In the genomic region with DNA sequence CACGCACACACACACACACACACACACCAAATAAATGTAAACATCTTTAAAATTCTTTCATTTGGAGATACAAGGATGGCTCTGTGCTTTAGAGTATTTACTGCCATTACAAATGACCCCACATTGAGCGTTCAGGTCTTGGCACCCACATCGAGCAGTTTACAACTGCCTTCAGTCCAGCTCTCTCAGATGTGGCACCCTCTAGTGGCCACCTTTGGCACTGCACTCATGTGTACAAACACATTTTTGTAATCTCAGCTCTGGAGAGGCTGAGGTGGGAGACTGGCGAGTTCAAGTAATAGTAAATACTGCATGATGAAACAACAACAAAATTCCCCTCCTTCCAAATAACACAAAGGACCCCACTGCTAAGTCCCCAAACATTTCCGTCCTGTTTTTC, we compare ENCODE assay signal across 9 mouse cellular contexts.
DNase-seq lines count a peak whose midpoint lies in the region; ATAC-seq lines count a peak whose summit lies in the region.
"Had no signal": no experiment of that assay in that cellular context is flagged by ENCODE, and none has a peak within 500 bp of the region (broad histone marks: within the 10 kb centered on the region; RNA-seq: fewer than 3 reads in every experiment).

No protein-coding gene starts in this region.

- no peaks in the 10 kb centered on the region for H3K4me1 ChIP-seq in liver, embryonic 11.5 days (replicated peaks; ENCODE audit: control insufficient read depth, insufficient read depth, low read length)
- no peaks in the 10 kb centered on the region for H3K4me1 ChIP-seq in forebrain, embryonic 15.5 days
- H3K4me1 ChIP-seq: liver, embryonic 13.5 days had no signal

- no peak overlapping the region for H3K27ac ChIP-seq in liver, embryonic 11.5 days (ENCODE audit: low read depth, low read length)
- H3K27ac ChIP-seq in forebrain, embryonic 15.5 days (replicated peaks) = no peak overlapping the region
- H3K27ac ChIP-seq: liver, embryonic 13.5 days had no signal

- no peak for ATAC-seq in CD4-positive, CD25-positive, alpha-beta regulatory T cell, adult 4 months
- ATAC-seq in liver, embryonic 11.5 days (replicated peaks; ENCODE audit: low FRiP score) = no peak
- ATAC-seq in forebrain, embryonic 15.5 days (replicated peaks) = no peak
- no peak for ATAC-seq in erythroblast, adult 5-6 weeks (replicated peaks; ENCODE audit: low FRiP score, poor library complexity, severe bottlenecking)

- no peak overlapping the region for H3K4me3 ChIP-seq in liver, embryonic 11.5 days (ENCODE audit: low read depth, low read length)
- H3K4me3 ChIP-seq in forebrain, embryonic 15.5 days = no peak overlapping the region
- H3K4me3 ChIP-seq: liver, embryonic 13.5 days had no signal

- H3K4me2 ChIP-seq in liver, embryonic 11.5 days = no peak overlapping the region
- no peak overlapping the region for H3K4me2 ChIP-seq in forebrain, embryonic 15.5 days (replicated peaks)
- H3K4me2 ChIP-seq: liver, embryonic 13.5 days had no signal

- no peaks in the 10 kb centered on the region for H3K27me3 ChIP-seq in liver, embryonic 11.5 days (replicated peaks; ENCODE audit: control insufficient read depth, insufficient read depth, low read length)
- no peaks in the 10 kb centered on the region for H3K27me3 ChIP-seq in forebrain, embryonic 15.5 days
- H3K27me3 ChIP-seq: liver, embryonic 13.5 days had no signal

- peak; percentile 1 for DNase-seq in CD4-positive, CD25-positive, alpha-beta regulatory T cell, adult 2 months (ENCODE audit: low read depth, low spot score)
- peak; percentile 32 for DNase-seq in liver
- DNase-seq in liver, embryonic 11.5 days (ENCODE audit: low spot score) = no peak
- DNase-seq in c-Kit-negative CD71-positive TER-119-positive erythroid progenitor cells, embryonic 14.5 days (ENCODE audit: low read depth, low spot score) = peak; percentile 8
- peak; percentile 8 for DNase-seq in lung, postnatal 36 days
- DNase-seq: liver, embryonic 13.5 days had no signal

- H3K36me3 ChIP-seq in liver, embryonic 11.5 days (ENCODE audit: control insufficient read depth, insufficient read depth, low read length) = no peaks in the 10 kb centered on the region
- H3K36me3 ChIP-seq in forebrain, embryonic 15.5 days = no peaks in the 10 kb centered on the region
- H3K36me3 ChIP-seq: liver, embryonic 13.5 days had no signal

- 77% methylated on average over 5 of the region's 5 CpGs for WGBS in liver, embryonic 11.5 days
- 86% methylated on average over 5 of the region's 5 CpGs for WGBS in forebrain, embryonic 15.5 days

- H3K9ac ChIP-seq in liver, embryonic 11.5 days (ENCODE audit: low read depth, low read length) = no peak overlapping the region
- H3K9ac ChIP-seq in forebrain, embryonic 15.5 days (replicated peaks) = no peak overlapping the region
- H3K9ac ChIP-seq: liver, embryonic 13.5 days had no signal

- no peaks in the 10 kb centered on the region for H3K9me3 ChIP-seq in liver, embryonic 11.5 days (ENCODE audit: control insufficient read depth, low read length)
- H3K9me3 ChIP-seq in forebrain, embryonic 15.5 days = no peaks in the 10 kb centered on the region
- H3K9me3 ChIP-seq: liver, embryonic 13.5 days had no signal
